In genomic region chr15:102355871-102356441, GRCm38 (mm10) we compare ENCODE assay signal across 8 mouse cellular contexts. TPM values are rescaled to one million over a fixed set of nuclear protein-coding genes. Genes with fewer than 3 reads are reported as not detected.
DNase-seq lines count a peak whose midpoint lies in the region; ATAC-seq lines count a peak whose summit lies in the region.

No protein-coding gene starts in this region.

- peak overlapping the region; percentile 90 for H3K27ac ChIP-seq in hindbrain, embryonic 11.5 days (ENCODE audit: low read depth, low read length)
- H3K27ac ChIP-seq in midbrain, embryonic 16.5 days (ENCODE audit: low read length) = peak overlapping the region; percentile 44

- H3K4me1 ChIP-seq in hindbrain, embryonic 11.5 days (replicated peaks; ENCODE audit: control insufficient read depth, insufficient read depth, low read length) = peaks cover 13% of the 10 kb centered on the region
- peaks cover 25% of the 10 kb centered on the region for H3K4me1 ChIP-seq in midbrain, embryonic 16.5 days (ENCODE audit: control insufficient read depth, insufficient read depth, low read length)

- DNase-seq in right cerebral cortex, adult 18-20 months = peak; percentile 48
- DNase-seq in right cerebral cortex, postnatal 36 days (ENCODE audit: low spot score in 2 of 2) = no peak
- DNase-seq in embryo, embryonic 11.5 days (ENCODE audit: low read depth, low spot score) = peak; percentile 50
- DNase-seq in hindbrain, embryonic 11.5 days (ENCODE audit: low spot score) = peak; percentile 81
- peak; percentile 36 to 56 for DNase-seq in layer of hippocampus, postnatal 36 days
- no peak for DNase-seq in adipocyte (ENCODE audit: low spot score)
- DNase-seq in urinary bladder, postnatal 25 days (ENCODE audit: low spot score) = no peak

- ATAC-seq in hindbrain, embryonic 11.5 days (ENCODE audit: low FRiP score) = peak; percentile 67
- peak; percentile 39 for ATAC-seq in midbrain, embryonic 16.5 days

- no peaks in the 10 kb centered on the region for H3K36me3 ChIP-seq in hindbrain, embryonic 11.5 days (ENCODE audit: control insufficient read depth, insufficient read depth, low read length)
- H3K36me3 ChIP-seq in midbrain, embryonic 16.5 days (ENCODE audit: control insufficient read depth, insufficient read depth, low read length) = no peaks in the 10 kb centered on the region

- peak overlapping the region; percentile 47 for H3K4me3 ChIP-seq in hindbrain, embryonic 11.5 days (ENCODE audit: low read depth, low read length)
- H3K4me3 ChIP-seq in midbrain, embryonic 16.5 days (ENCODE audit: low read depth, low read length) = peak overlapping the region; percentile 51

- no peaks in the 10 kb centered on the region for H3K9me3 ChIP-seq in hindbrain, embryonic 11.5 days (ENCODE audit: control insufficient read depth, low read length)
- no peaks in the 10 kb centered on the region for H3K9me3 ChIP-seq in midbrain, embryonic 16.5 days (replicated peaks; ENCODE audit: control insufficient read depth, low read length, poor library complexity, severe bottlenecking)

- peak overlapping the region; percentile 65 for H3K9ac ChIP-seq in hindbrain, embryonic 11.5 days (ENCODE audit: low read depth, low read length)
- H3K9ac ChIP-seq in midbrain, embryonic 16.5 days (ENCODE audit: low read depth, low read length) = peak overlapping the region; percentile 68

- peaks cover 24% of the 10 kb centered on the region for H3K27me3 ChIP-seq in hindbrain, embryonic 11.5 days (ENCODE audit: control insufficient read depth, insufficient read depth, low read length)
- peaks cover 35% of the 10 kb centered on the region for H3K27me3 ChIP-seq in midbrain, embryonic 16.5 days (ENCODE audit: control insufficient read depth, insufficient read depth, low read depth, low read length)

- peak overlapping the region; percentile 93 for H3K4me2 ChIP-seq in hindbrain, embryonic 11.5 days (replicated peaks; ENCODE audit: low read depth, low read length)
- peak overlapping the region; percentile 99 for H3K4me2 ChIP-seq in midbrain, embryonic 16.5 days (ENCODE audit: low read length)

- WGBS in hindbrain, embryonic 11.5 days = under 1% methylated on average over 38 of the region's 38 CpGs
- WGBS in midbrain, embryonic 16.5 days = 1% methylated on average over 38 of the region's 38 CpGs

RNA-seq across cellular contexts. Expression of gene Aaas, which starts 5.4 kb away (rescaled TPM):
- polyA plus RNA-seq in hindbrain, embryonic 11.5 days (2014; fragmentation: Nextera tagmentation; extraction: Ambion mirVana) = 65.9 and 76.2 TPM in 2 replicates
- 10 to 100 TPM; 21.4 to 24.2 TPM for total RNA-seq in layer of hippocampus, postnatal 36 days (2021)
- 30.2 and 31.1 TPM in 2 replicates for polyA plus RNA-seq in midbrain, embryonic 16.5 days (2015; fragmentation: Nextera tagmentation; extraction: Ambion mirVana)

RNA-seq across cellular contexts. Expression of gene Sp7, which starts 11.0 kb away (rescaled TPM):
- 0.73 and 0.99 TPM in 2 replicates for polyA plus RNA-seq in hindbrain, embryonic 11.5 days (2014; fragmentation: Nextera tagmentation; extraction: Ambion mirVana)
- under 1 TPM; 0.38 to 0.57 TPM for total RNA-seq in layer of hippocampus, postnatal 36 days (2021)
- polyA plus RNA-seq in midbrain, embryonic 16.5 days (2015; fragmentation: Nextera tagmentation; extraction: Ambion mirVana) = 0.40 and 0.55 TPM in 2 replicates

RNA-seq across cellular contexts. Expression of gene Myg1, which starts 24.4 kb away (rescaled TPM):
- 104 TPM in 2 replicates for polyA plus RNA-seq in hindbrain, embryonic 11.5 days (2014; fragmentation: Nextera tagmentation; extraction: Ambion mirVana)
- 10 to 100 TPM; 65.9 to 69.8 TPM for total RNA-seq in layer of hippocampus, postnatal 36 days (2021)
- polyA plus RNA-seq in midbrain, embryonic 16.5 days (2015; fragmentation: Nextera tagmentation; extraction: Ambion mirVana) = 89.1 and 91.2 TPM in 2 replicates

RNA-seq across cellular contexts. Expression of gene Pfdn5, which starts 30.0 kb away (rescaled TPM):
- polyA plus RNA-seq in hindbrain, embryonic 11.5 days (2014; fragmentation: Nextera tagmentation; extraction: Ambion mirVana) = 401 and 431 TPM in 2 replicates
- total RNA-seq in layer of hippocampus, postnatal 36 days (2021) = 100 to 1,000 TPM; 400 to 436 TPM
- polyA plus RNA-seq in midbrain, embryonic 16.5 days (2015; fragmentation: Nextera tagmentation; extraction: Ambion mirVana) = 479 TPM in 2 replicates

RNA-seq across cellular contexts. Expression of gene Sp1, which starts 50.0 kb away (rescaled TPM):
- 10.5 and 11.5 TPM in 2 replicates for polyA plus RNA-seq in hindbrain, embryonic 11.5 days (2014; fragmentation: Nextera tagmentation; extraction: Ambion mirVana)
- 10 to 100 TPM; 22.4 to 23.1 TPM for total RNA-seq in layer of hippocampus, postnatal 36 days (2021)
- 3.1 and 3.5 TPM in 2 replicates for polyA plus RNA-seq in midbrain, embryonic 16.5 days (2015; fragmentation: Nextera tagmentation; extraction: Ambion mirVana)

Comparison
In these comparisons a context has a peak if more than half of its experiments do, and no peak if none do; other contexts are left out.
1. DNase-seq: peak in right cerebral cortex, adult 18-20 months (single experiment), embryo, embryonic 11.5 days (single experiment), hindbrain, embryonic 11.5 days (single experiment) and layer of hippocampus, postnatal 36 days (2 of 2); none in right cerebral cortex, postnatal 36 days (0 of 2), adipocyte (single experiment) and urinary bladder, postnatal 25 days (single experiment).